Mouse (Mus musculus) fat pad, adult 2 months (tissue): ENCODE measurements at regions not wholly inside any gene's neighbourhood (a gene's known extent, or its start where the extent isn't known, plus 50 kb on each side); places are given as distances from the start of the nearest gene placed in this dataset.

Experiments
- DNase-seq: peaks from one replicate; pipeline ENCODE4 v3.0.0-alpha.2; 2011; ENCODE audit warnings: low read depth, low spot score; ENCODE audit errors: extremely low read depth

DNA sequence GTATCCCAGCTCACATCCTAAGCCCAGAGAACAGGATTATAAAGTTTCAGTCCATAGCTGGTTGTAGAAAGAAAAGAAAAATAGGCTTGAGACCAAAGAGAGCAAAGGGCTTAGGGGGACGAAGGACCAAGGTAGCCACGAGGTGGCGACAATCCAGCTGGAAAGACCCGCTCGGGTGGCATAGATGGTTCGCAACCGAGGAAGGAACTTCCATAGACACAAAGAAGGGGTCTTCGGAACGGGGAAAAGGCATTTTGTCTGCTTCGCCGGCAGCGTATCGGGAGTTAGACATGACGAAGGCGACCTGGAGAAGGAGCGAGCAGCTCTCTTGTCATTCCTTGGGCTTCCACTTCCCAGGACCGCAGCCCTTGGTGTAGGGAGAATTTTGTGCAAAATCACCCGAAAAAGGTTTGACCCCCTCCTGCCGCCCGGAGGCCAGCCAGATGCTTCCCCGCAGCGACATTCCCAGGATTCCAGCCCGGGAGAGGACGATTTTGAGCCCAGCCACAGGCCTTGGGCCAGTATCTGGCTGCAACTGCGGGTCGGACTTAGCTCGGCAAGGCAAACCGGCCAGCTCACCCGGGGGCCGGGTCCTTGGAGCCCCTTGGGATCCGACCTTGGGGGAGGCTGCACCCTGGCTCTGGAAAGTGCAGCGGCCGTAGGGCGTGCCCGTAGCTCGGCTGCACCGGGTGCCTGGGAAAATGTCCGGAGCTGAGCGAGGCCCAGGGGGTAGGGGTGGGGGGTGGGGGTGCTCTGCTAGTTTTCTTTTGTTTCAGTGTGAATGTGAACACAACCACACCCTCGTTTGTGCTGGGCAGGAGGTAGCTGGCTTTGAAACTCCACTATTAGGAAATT lies 184.5 kb upstream of the Foxn2 start:
- no peak for DNase-seq

DNA sequence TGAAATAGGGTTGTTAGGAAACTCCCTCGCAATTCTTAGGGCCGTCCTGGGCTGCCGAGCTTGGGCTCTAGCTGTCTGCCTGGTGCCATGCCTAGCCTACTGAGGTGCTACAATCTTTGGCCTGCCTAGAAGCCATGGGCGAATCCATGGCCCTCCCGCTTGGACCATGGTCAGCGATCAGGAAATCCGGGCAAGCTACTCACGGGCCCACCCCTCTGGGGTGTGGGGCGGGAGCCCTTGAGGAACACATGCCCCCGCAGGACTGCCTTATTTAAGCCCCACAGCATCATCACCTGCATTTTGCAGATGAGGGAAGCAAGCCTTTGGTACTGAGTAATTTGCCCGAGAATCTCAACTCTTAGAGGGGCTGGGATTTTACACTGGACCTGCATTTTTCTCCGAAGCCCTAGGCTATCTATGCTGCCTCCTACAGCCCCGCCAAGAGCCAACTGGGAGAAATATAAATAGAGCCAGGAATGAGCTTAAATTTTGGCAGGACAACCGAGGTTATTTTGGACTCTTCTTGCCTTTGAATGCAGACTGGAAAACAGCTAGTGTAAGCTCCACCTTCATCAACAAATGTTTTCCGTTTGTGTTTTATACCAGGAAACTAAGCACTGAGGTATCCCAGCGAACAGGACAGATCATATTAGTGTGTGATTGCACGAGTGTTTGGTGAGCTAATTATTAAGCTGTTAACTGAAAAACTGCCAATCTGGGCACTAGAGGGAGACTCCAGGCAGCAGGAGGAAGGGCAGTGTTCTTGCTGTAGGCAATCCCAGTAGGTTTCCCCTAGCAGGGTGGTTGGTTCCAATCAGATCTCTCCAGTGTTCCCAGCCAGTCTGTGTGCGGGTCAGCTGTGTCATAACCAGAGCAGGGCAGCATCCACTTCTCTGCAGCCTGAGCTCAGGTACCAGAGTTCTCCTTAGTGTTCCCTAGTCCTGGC lies 183.6 kb upstream of the Foxn2 start:
- no peak for DNase-seq

DNA sequence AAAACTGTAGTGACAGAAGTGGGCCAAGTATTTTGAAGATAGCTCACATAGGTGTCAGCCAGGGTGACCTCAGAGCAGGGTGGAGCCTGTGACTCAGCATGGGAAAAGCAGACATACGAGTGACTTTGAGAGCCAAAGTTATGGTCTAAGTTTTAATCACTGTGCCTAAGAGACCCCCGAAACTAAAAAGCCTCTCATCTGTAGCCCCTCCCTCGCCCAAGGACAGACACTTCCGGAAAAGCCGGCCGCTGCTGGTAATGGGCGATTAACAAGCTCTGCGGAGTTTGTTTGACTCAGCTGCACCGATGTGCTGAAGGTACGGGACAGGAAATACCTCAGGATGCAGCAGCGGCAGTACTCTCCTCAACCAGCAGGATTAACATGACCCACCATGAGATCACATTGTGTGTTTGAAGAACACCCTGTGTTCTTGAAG lies 182.1 kb upstream of the Foxn2 start:
- DNase-seq: no peak

DNA sequence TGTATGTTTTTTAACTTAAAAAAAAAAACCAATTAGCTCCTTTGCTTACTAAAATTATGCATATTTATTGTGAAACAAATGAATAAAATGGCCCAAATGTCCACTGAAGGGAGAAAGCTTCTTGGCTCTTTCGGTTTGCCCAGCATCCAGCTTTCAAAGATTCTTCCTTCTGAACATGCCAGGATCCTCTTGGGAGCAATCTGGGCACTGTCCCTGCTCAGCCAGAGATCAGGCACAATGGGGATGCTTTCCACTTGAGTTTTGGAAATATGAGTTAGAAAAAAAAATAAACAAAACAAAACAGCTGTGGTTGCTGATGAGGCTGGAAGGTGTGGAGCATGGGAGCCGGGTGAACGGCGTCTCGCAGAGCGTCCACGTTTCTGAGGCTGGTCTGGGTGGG lies 180.3 kb upstream of the Foxn2 start:
- DNase-seq: no peak

DNA sequence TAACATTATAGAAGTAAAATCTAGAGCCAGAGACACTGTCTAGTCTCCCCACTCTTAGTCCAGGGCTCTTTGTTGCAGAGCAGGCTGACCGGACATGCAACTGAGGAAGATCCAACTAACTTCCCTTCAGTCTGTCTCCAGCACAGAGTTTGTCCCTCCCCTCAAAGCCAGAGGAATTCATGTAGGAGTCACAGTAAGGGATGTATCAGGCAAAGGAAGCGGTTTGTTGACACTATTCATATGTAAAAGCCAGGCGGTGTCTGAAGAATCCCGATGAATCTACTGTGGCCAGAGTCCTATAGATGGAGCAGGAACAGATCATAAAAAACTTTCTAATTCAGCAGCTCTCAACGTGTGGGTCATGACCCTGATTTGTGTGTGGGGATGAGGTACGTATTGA lies 179.7 kb upstream of the Foxn2 start:
- no peak for DNase-seq

DNA sequence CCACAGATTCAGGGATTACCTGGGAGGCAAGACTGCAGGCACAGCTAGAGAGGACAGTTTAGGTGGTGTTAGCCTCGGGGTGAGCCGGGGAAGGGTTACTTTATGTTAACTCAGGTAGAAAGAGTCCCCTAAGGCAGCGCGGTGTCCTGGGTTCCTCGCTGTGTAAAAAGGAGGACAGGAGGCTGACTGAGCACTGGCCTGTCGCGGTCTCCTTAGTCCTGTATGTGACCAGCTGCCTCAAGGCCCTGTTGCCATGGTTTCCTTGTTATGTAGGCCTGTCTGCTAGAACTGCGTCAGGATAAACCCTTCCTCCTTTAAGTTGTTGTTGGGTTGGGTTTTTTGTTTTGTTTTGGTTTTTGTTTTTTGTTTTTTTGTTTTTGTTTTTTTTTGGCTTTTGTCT lies 179.0 kb upstream of the Foxn2 start:
- no peak for DNase-seq

DNA sequence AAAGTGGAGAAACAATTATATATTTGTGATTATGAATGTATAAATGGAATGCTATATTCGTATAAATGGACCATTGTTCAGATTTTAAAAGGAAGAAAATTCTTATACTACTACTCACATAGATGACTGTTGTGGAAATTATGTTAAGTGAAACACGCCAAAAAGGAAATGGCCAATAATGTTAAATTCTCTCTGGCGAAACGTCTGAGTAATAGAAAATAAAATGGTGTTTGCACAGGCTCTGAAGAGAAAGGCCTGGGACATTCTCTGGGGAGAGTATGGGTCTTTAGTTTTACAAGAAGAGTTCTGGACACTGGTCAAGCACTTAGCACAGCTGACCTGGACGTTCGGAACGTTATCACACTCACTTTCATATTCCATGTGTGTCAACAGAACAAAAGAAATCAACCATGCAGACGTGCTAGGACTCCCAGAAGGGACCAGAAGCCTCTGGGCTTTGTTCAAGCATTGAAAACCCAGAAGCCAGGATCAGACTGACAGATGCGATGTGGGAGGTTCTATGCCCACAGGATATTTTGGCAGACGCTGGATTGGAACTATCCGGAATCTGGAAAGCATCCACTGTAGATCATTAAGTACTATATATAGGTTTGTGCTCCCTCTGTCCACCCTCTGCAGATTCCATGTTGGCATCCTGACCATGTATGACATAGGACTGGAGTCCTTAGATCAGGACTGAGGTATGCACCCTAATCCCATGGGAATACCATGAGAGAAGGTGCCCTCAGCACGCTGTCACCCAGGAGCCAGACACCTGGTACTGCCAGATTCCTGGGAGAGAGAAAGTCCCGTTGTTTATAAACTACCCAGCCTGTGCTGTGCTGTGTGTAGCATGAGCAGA lies 178.0 kb upstream of the Foxn2 start:
- no peak for DNase-seq

DNA sequence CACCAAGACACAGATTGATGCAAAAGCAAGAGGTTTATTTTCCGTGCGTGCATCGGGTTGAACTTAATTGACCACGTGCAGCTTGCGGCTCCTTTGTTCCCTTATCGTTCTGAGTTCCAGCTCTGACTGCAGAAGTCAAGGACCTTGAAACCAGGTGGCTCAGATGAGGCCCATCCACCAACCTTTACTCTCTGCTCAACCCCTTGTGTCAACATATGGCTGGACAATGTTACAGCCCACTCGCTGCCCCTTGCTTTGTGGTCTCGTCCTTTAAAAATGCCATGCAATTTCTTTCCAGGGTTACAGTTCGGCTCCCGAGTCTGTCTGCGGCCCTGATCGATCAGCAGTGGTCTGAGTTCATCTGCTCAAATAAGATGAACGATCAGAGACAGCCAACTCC lies 175.2 kb upstream of the Foxn2 start:
- DNase-seq: no peak

DNA sequence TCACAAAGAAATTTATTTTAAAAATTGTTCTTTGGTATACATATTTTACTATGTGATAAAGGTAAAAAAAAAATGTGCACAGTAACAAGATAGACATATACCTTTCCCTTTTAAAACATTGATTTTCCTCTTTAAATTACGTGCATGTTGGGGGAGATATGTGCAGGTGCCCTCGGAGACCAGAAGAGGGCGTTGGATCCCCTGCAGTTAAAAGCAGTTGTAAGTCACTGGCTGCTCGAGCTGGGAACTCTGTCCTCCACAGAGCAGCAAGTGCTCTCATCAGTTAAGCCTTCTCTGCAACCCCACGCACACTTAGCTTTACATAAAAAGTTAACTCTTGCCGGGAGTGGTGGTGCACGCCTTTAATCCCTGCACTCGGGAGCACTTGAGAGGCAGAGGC lies 172.3 kb upstream of the Foxn2 start:
- DNase-seq: no peak

DNA sequence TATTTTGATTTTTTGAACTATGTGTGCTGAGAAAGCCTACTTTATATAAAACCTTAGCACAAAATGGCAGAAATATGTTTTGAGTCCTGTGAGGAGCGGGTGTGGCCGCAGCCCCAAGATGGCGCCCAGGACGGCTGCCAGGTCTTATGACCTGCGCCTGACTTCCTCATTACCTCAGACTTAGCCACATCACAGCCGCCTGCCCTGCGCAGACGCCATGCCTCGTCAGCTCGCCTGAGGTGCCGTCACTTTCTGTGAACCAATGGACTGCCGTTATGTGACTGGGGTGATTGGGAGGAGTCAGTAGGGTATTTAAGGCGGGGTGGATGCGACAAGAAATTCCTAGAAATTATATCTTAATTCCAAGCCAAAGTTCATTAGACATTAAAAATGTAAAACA lies 171.7 kb upstream of the Foxn2 start:
- DNase-seq: no peak

DNA sequence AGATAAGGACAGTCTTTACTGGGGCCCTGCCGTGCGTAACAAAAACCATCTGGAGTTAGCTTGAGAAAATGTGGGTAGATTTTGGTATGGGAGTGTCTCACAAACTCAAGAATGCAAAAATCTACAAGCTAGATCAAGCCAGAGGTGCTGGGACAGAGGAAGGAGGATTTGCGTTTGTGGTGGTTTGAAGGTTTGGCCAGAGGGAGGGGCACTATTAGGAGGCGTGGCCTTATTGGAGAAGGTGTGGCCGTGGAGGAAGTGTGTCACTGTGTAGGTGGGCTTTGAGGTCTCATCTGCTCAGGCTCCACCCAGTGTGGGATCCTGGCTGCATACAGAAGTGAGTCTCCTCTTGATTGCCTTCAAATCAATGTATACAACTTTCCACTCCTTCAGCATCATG lies 169.6 kb upstream of the Foxn2 start:
- no peak for DNase-seq

DNA sequence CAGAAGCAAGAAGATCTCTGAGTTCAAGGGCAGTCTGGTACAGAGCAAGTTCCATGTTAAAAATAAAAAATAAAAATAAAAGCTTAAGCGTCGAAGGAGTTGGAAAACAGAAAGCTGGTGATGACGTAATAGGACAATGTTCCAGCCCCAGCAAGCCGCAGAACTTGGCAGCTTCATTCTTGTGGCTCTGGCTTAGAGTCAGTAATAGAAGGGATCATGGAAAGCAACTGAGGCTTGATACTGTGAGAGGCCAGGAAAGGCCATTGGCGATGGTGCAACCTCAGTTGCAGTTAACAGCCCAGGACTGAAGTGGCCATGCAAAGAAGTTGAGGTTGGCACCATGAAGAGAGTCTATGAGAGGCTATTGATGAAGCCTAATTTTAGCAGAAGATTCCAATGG lies 168.3 kb upstream of the Foxn2 start:
- DNase-seq: no peak

DNA sequence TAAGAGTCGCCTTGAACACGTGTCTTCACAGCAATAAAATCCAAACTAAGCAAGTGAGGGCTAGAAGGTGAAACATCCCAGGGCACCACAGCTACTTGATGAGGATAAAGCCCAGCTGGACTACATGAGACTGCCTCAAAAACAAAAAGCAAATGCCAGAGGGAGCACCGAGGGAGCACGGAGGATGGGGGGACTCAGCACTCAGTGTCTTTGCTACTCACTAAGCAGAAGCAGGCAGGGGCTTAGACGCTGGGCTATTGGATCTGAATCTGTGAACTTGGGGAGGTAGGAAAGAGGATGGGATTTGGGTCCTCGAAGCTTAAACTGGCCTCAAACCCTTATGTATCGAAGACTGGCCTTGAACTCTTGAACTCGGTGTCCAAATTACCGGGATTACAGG lies 167.0 kb upstream of the Foxn2 start:
- no peak for DNase-seq

DNA sequence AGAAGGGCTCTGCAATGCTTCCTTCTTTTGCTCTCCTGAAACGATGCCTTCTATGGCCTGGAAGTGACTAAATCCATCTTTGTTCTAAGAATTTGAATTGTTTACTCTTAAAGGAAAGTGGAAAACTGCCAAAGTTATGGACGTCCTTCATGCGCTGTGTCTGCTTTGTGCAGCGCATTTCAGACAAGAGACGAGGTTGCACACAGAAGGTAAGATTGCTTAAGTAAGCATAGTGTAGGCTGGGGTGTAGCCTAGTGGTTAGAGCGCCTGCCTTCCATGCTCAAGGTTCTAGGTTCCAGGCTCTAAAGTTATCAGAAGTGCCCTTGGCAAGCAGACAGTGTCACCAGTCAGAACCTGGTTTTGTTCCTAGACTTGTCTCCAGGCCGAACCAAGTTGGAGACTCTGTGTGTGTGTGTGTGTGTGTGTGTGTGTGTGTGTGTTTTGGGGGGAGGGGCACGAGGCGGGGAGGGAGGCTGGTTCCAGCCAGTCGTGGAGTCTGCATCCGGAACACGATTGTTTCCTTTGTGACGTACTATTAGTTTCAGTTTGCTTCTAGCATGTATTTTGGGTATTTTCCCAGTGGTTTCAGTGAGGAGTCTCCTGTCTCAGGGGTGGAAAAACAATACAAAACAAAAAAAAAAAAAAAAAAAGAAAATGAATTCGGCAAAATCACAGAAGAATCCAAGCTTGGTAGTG lies 166.4 kb upstream of the Foxn2 start:
- DNase-seq: no peak

DNA sequence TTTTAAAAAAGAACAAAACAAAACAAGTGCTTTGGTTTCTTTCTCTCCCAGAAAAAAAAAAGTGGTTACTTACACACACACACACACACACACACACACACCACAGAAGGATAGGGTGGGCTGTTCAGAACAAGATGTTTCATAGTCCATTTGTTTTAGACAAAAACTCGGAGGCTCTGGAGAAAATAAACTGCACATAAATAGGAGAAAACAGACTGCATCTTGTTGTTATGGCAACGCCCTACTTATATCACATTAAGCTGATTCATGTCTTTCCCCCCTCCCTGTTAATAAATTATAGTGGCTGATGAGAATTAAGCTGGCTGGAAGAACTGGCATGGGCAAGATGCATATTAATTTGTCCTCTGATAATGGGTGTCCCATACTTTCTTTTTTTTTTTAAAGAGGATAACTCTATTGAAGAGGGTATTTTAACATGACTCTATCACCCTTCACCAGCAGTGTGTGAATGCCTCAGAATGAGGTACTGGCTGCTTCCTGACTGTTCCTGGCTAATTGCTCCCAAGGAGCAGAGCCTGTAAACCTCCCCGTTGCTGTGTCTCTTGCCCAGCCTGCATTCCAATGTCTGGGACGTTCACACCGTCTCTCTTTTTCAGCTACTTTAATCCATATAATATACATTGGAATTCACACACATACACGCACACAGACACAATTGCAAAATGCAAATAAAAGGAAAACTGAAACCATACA lies 165.6 kb upstream of the Foxn2 start:
- DNase-seq: no peak

DNA sequence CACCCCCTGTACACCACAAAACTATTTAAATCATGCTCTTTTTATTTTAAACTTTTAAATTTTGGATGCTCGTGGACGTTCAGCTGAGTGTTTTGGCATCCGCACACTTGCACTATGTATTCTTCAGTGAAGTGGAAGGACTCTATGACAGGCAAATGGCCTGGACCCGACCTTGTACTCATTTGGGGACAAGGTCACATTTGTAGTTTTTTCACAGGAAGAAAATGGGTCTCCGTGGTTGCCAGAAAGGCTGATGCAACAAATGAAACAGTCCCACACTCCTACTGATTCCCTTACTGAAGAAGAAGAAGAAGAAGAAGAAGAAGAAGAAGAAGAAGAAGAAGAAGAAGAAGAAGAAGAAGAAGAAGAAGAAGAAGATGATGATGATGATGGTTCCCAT lies 160.9 kb upstream of the Foxn2 start:
- no peak for DNase-seq

DNA sequence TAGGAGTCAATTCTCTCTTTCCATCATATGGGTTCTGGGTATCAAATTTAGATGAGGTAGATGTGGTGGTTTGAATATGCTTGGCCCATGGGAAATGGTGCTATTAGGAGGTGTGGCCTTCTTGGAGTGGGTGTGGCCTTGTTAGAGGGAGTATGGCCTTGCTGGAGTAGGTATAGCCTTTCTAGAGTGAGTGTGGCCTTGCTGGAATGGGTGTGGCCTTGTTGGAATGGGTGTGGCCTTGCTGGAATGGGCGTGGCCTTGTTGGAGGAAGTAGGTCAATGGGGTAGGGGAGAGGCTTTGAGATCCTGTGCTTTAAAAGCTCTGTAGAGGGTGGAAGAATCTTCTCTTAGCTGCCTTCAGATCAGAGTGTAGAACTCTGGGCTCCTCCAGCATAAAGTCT lies 157.8 kb upstream of the Foxn2 start:
- DNase-seq: no peak

DNA sequence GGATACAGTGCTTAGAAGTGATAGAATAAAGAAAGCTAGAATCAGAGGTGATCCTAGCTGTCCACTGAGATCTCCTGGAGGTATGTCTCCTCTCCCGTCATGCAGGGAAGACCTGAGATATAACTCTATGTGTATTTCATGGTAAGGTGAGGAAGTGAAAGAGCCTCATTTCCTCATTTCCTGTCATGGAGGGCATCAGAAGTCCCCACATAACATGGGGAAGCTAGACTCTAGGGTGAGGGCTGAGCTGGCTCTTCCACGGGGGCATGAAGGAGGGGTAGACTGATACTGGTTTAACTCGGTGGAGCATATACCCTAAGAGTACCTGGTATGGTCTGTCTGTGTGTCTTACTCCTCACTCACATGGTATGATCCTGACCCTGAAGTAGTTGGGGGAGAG lies 156.0 kb upstream of the Foxn2 start:
- no peak for DNase-seq

DNA sequence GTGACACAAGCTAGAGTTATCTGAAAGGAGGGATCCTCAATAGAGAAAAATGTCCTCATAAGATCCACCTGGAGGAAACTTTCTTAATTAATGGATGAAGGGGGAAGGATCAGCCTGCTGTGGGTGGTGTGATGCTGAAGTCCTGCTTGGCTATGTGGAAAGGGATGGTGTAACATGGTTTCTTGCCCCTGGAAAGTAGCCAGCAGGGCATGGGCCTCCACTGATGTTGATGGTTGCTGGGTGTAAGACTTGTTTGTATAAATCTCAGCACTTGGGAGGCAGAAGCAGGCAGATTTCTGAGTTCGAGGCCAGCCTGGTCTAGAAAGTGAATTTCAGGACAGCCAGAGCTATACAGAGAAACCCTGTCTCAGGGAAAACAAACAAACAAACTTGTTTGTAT lies 152.7 kb upstream of the Foxn2 start:
- no peak for DNase-seq

DNA sequence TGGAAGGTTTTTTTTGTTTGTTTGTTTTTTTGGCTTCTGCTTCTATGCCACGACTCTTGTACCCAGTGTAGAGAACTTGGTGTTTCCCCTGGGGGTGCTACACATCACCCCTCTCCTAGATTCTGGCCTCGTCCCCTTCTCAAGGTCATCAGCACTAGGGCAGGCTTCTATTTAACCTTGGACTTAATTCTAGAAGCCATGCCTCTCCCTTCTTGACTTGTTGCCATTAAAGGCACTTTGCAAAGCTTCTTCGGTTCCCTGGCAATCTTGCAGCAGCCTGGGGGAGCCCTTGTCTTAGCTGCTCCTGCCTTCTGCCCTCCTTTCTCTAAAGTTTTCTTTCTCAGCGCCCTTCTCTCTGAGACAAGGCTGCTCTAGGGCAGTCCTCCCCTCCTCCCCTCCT lies 143.0 kb upstream of the Foxn2 start:
- no peak for DNase-seq
